8 mouse cellular contexts compared by ENCODE assay signal in the genomic region with DNA sequence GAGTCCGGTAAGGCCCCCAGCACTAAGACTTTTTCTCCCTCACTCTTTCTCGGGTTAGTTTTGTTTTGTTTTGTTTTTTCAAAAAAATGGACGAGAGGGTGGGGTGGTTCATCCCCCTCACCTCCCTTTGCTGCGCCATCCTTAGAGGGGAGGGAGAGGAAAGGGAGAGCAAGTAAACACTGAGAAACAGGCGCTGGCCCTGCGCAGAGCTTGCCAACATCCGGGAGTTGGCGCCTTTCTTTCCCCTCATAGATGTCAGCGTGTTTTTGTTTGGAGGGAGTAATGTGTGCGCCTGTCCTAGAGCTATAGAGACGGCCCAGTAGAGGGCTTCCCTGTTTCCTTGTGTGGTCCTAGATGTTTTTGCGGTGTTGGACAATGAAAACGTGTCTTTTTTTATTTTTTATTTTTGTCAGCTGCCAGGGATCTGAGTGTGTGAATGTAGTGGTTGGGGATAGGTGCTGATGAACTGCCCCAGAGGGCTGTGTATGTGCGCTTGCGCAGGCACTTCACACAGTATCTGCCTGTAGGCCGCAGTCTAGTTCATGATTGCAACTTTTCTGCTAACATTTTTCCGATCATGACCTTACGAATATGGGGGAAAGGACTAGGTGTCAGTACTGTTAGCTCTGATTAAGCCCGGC. TPM values are rescaled to one million over a fixed set of nuclear protein-coding genes. Genes with fewer than 3 reads are reported as not detected.
DNase-seq lines count a peak whose midpoint lies in the region; ATAC-seq and TF ChIP-seq lines count a peak whose summit lies in the region.

No protein-coding gene starts in this region.

- H3K79me2 ChIP-seq in macrophage (ENCODE audit: inconsistent target): peaks cover 89% of the 10 kb centered on the region

- TF ChIP-seq CTCF in gastrocnemius, adult 2 months (IDR thresholded peaks at IDR 0.05): peak; percentile 15; the same call in 1 of the 2 replicates
- TF ChIP-seq CTCF in left cerebral cortex, adult 2 months (IDR thresholded peaks at IDR 0.05): no peak; the same call in none of the 2 replicates

- no peaks in the 10 kb centered on the region for H3K36me3 ChIP-seq in hindbrain, embryonic 16.5 days (ENCODE audit: control insufficient read depth, insufficient read depth, low read length)
- H3K36me3 ChIP-seq in macrophage (ENCODE audit: inconsistent target): no peaks in the 10 kb centered on the region

- H3K4me1 ChIP-seq in hindbrain, embryonic 16.5 days (ENCODE audit: control insufficient read depth, insufficient read depth, low read depth, low read length): peaks cover 23% of the 10 kb centered on the region

- peak; percentile 56 for ATAC-seq in common myeloid progenitor, adult 5-6 weeks (replicated peaks; ENCODE audit: low read depth, poor library complexity, severe bottlenecking)
- ATAC-seq in hindbrain, embryonic 16.5 days: peak; percentile 82

- 2% methylated on average over 19 of the region's 19 CpGs for WGBS in hindbrain, embryonic 16.5 days
- WGBS in macrophage (ENCODE audit: missing documents): 2% methylated on average over 19 of the region's 19 CpGs

- peak overlapping the region; percentile 94 for H3K4me3 ChIP-seq in gastrocnemius, adult 2 months
- H3K4me3 ChIP-seq in hindbrain, embryonic 16.5 days (ENCODE audit: low read length): peak overlapping the region; percentile 82
- H3K4me3 ChIP-seq in left cerebral cortex, adult 2 months: peak overlapping the region; percentile 91
- peak overlapping the region; percentile 65 for H3K4me3 ChIP-seq in macrophage (ENCODE audit: inconsistent target)

- H3K9me3 ChIP-seq in hindbrain, embryonic 16.5 days (ENCODE audit: control insufficient read depth, low read length): no peaks in the 10 kb centered on the region

- peak overlapping the region; percentile 98 for H3K27ac ChIP-seq in gastrocnemius, adult 2 months
- peak overlapping the region; percentile 100 for H3K27ac ChIP-seq in hindbrain, embryonic 16.5 days (ENCODE audit: low read depth, low read length)
- H3K27ac ChIP-seq in left cerebral cortex, adult 2 months: peak overlapping the region; percentile 98
- H3K27ac ChIP-seq in macrophage: peak overlapping the region; percentile 84

- H3K4me2 ChIP-seq in hindbrain, embryonic 16.5 days (ENCODE audit: low read length): peak overlapping the region; percentile 74

- no peaks in the 10 kb centered on the region for H3K27me3 ChIP-seq in hindbrain, embryonic 16.5 days (replicated peaks; ENCODE audit: control insufficient read depth, insufficient read depth, low read length)

- intact Hi-C loops in gastrocnemius, adult 2 months (cut with DNase I): loop anchor here (2.0 to 5.0 kb wide), 2 partner anchors 36 to 134 kb away; a partner anchor contains a TSS
- intact Hi-C loops in left cerebral cortex, adult 2 months (cut with DNase I): loop anchor here (1.0 to 5.0 kb wide), 4 partner anchors 30 to 1334 kb away; a partner anchor contains a TSS

- peak; percentile 60 for DNase-seq in ZHBTc4 (ENCODE audit: low read depth, low spot score)
- peak; percentile 86 for DNase-seq in gastrocnemius, adult 2 months
- DNase-seq in left cerebral cortex, adult 2 months (ENCODE audit: extremely low spot score in 1 of 2, low spot score in 2 of 2): peak; percentile 71 to 72
- peak; percentile 82 for DNase-seq in right cerebral cortex, adult 18-20 months
- peak; percentile 45 for DNase-seq in urinary bladder, adult 2 months (ENCODE audit: low spot score)

- peak overlapping the region; percentile 98 for H3K9ac ChIP-seq in hindbrain, embryonic 16.5 days (ENCODE audit: low read depth, low read length)

RNA-seq across cellular contexts. Expression of a gene that starts 37.0 kb away (rescaled TPM):
- total RNA-seq in common myeloid progenitor, adult 5-6 weeks (2017): 251 and 297 TPM in 2 replicates
- total RNA-seq in gastrocnemius, adult 2 months (2021): 10 to 100 TPM; 47.1 to 53.6 TPM
- 32.7 and 38.9 TPM in 2 replicates for polyA plus RNA-seq in hindbrain, embryonic 16.5 days (2015; fragmentation: Nextera tagmentation; extraction: Ambion mirVana)
- 100 to 1,000 TPM in 1 of 2 experiments, 10 to 100 TPM in 1; 96.8 to 101 TPM for total RNA-seq in left cerebral cortex, adult 2 months (2021)
- total RNA-seq in macrophage (2018; cell fraction: chromatin; rRNA removed): 100 to 1,000 TPM in 22 of 26 experiments, 10 to 100 TPM in 4; 50.3 to 433 (median 216) TPM
- total RNA-seq in macrophage (2018; cell fraction: cytosol; rRNA removed): 100 to 1,000 TPM in 5 of 26 experiments, 10 to 100 TPM in 21; 37.1 to 112 (median 63.3) TPM
- total RNA-seq in macrophage (2018; cell fraction: nucleus; rRNA removed): 100 to 1,000 TPM in 11 of 26 experiments, 10 to 100 TPM in 15; 38.1 to 184 (median 91.0) TPM
- 61.1 to 130 TPM (median 82.9 TPM) in 3 replicates for polyA plus RNA-seq in macrophage (2018)
- 50.5 and 80.1 TPM in 2 replicates for polyA plus RNA-seq in urinary bladder, adult 2 months (2012; rRNA removed)

RNA-seq across cellular contexts. Expression of a gene that starts 37.2 kb away (rescaled TPM):
- total RNA-seq in common myeloid progenitor, adult 5-6 weeks (2017): 1.7 and 3.9 TPM in 2 replicates
- total RNA-seq in gastrocnemius, adult 2 months (2021): 1 to 10 TPM; 4.1 to 4.2 TPM
- 11.6 and 15.0 TPM in 2 replicates for polyA plus RNA-seq in hindbrain, embryonic 16.5 days (2015; fragmentation: Nextera tagmentation; extraction: Ambion mirVana)
- 1 to 10 TPM; 4.0 to 4.8 TPM for total RNA-seq in left cerebral cortex, adult 2 months (2021)
- 1 to 10 TPM in 19 of 26 experiments, under 1 TPM in 1, not detected in 6; 0.66 to 7.7 (median 2.6) TPM for total RNA-seq in macrophage (2018; cell fraction: chromatin; rRNA removed)
- 1 to 10 TPM; 1.6 to 6.0 (median 3.1) TPM for total RNA-seq in macrophage (2018; cell fraction: cytosol; rRNA removed)
- total RNA-seq in macrophage (2018; cell fraction: nucleus; rRNA removed): 10 to 100 TPM in 1 of 26 experiments, 1 to 10 TPM in 21, under 1 TPM in 1, not detected in 3; 0.97 to 10.3 (median 4.2) TPM
- polyA plus RNA-seq in macrophage (2018): 1.2 to 2.8 TPM (median 2.0 TPM) in 3 replicates
- polyA plus RNA-seq in urinary bladder, adult 2 months (2012; rRNA removed): 25.7 and 34.4 TPM in 2 replicates

RNA-seq across cellular contexts. Expression of a gene that starts 47.5 kb away (rescaled TPM):
- total RNA-seq in common myeloid progenitor, adult 5-6 weeks (2017): 1.9 and 3.5 TPM in 2 replicates
- total RNA-seq in gastrocnemius, adult 2 months (2021): 1 to 10 TPM; 1.9 to 2.3 TPM
- polyA plus RNA-seq in hindbrain, embryonic 16.5 days (2015; fragmentation: Nextera tagmentation; extraction: Ambion mirVana): 4.1 and 4.7 TPM in 2 replicates
- 10 to 100 TPM in 1 of 2 experiments, 1 to 10 TPM in 1; 8.5 to 10.2 TPM for total RNA-seq in left cerebral cortex, adult 2 months (2021)
- 100 to 1,000 TPM in 14 of 26 experiments, 10 to 100 TPM in 12; 30.6 to 291 (median 103) TPM for total RNA-seq in macrophage (2018; cell fraction: chromatin; rRNA removed)
- total RNA-seq in macrophage (2018; cell fraction: cytosol; rRNA removed): 100 to 1,000 TPM in 13 of 26 experiments, 10 to 100 TPM in 13; 46.8 to 451 (median 169) TPM
- 100 to 1,000 TPM in 14 of 26 experiments, 10 to 100 TPM in 12; 47.1 to 360 (median 164) TPM for total RNA-seq in macrophage (2018; cell fraction: nucleus; rRNA removed)
- polyA plus RNA-seq in macrophage (2018): 56.7 to 120 TPM (median 96.3 TPM) in 3 replicates
- 6.7 and 8.9 TPM in 2 replicates for polyA plus RNA-seq in urinary bladder, adult 2 months (2012; rRNA removed)

Comparison
In these comparisons a context has a peak if more than half of its experiments do, and no peak if none do; other contexts are left out.
1. Peak in every context shown above with its lines: DNase-seq, ATAC-seq, H3K4me3 ChIP-seq and H3K27ac ChIP-seq.